Mouse (Mus musculus): Measurements from ENCODE around the gene Spdya. TPM values are rescaled to one million over a fixed set of nuclear protein-coding genes. Genes with fewer than 3 reads are reported as not detected.

Gene Spdya
- polyA plus RNA-seq, 1 experiment = not detected

DNA sequence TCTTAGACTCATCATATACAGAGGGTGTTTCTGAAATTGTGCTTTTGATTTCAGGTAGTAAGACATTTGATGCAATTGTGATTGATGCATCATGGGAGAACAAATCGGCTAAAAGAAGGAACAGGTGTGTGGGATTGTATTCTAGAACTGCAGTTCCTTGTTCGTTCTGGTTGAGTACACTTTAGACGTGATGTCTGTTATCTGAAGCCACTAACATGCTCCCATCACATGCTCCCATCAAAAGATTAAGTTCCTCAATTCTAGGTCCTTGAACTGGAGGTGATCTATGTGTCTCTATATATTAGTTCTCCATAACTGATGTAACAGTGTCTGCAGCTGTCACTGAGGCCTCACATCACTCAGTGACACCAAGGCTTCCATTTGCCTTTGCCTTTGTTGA lies 14.7 kb upstream of the Spdya start:
- Histone ChIP-seq H3K36me3 (ENCODE audit: control insufficient read depth, insufficient read depth, low read length) (no peaks in the 10 kb centered on the region), H3K4me3 (ENCODE audit: low read depth, low read length) (no peak overlapping the region), H3K27me3 (ENCODE audit: control insufficient read depth, insufficient read depth, low read length) (no peaks in the 10 kb centered on the region), H3K27ac (ENCODE audit: insufficient read depth, low read depth, low read length) (no peak overlapping the region), H3K4me1 (ENCODE audit: control insufficient read depth, insufficient read depth, insufficient read length, low read length) (no peaks in the 10 kb centered on the region)
- 63% methylated on average over 3 of the region's 3 CpGs for WGBS
- TF ChIP-seq POLR2A (IDR thresholded peaks at IDR 0.05; ENCODE audit: low read depth, low read length) = no peak
- TF ChIP-seq CTCF (IDR thresholded peaks at IDR 0.05; ENCODE audit: extremely low read depth, insufficient read length, insufficient replicate concordance, low read depth, low read length) = no peak

DNA sequence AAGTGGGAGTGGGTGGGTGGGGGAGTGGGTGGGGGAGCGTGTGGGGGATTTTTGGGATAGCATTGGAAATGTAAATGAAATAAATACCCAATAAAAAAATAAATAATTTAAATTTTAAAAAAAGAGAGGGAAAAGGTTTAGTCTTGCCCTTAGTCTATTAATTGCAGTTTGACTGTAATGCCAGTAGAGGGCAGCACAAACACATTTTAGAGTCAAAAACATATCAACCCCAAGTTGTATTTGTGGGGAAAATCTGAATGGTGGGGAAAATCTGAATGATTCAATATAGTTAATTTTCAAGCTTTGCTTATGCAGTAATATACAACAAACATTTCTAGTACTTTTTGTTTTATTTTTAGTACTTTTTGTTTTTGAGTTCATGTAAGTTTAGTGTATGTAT lies 3.3 kb upstream of the Spdya start:
- H3K27ac ChIP-seq (ENCODE audit: insufficient read depth, low read depth, low read length) = no peak overlapping the region
- 20% methylated on average over 1 of the region's 1 CpGs for WGBS
- no peak overlapping the region for H3K4me3 ChIP-seq (ENCODE audit: low read depth, low read length)
- H3K36me3 ChIP-seq (ENCODE audit: control insufficient read depth, insufficient read depth, low read length) = no peaks in the 10 kb centered on the region
- peaks cover 3% of the 10 kb centered on the region for H3K4me1 ChIP-seq (ENCODE audit: control insufficient read depth, insufficient read depth, insufficient read length, low read length)
- H3K27me3 ChIP-seq (ENCODE audit: control insufficient read depth, insufficient read depth, low read length) = peaks cover 6% of the 10 kb centered on the region
- TF ChIP-seq POLR2A (IDR thresholded peaks at IDR 0.05; ENCODE audit: low read depth, low read length) = no peak
- no peak for TF ChIP-seq CTCF (IDR thresholded peaks at IDR 0.05; ENCODE audit: extremely low read depth, insufficient read length, insufficient replicate concordance, low read depth, low read length)

DNA sequence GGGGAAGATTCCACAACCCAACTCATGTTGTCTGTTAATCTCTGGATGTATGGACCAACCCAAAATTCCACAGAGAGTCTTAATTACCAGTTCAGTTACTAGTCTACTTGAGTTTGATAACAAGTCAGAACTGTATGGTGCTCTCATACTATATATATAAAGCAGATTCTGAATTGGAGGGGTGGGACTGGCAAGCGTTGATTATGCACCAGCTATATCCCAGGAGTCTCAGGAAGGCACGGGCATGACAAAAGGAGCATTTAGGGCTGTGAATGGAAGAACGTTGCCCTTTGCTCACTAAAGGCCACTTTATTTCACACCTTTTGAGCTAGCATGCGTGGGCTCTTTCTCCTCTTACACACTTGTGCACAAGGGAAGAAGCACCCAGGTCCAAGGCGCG lies 511 bp upstream of the Spdya start:
- Histone ChIP-seq H3K4me3 (ENCODE audit: low read depth, low read length) (peak overlapping the region; percentile 87), H3K36me3 (ENCODE audit: control insufficient read depth, insufficient read depth, low read length) (no peaks in the 10 kb centered on the region), H3K27me3 (ENCODE audit: control insufficient read depth, insufficient read depth, low read length) (peaks cover 11% of the 10 kb centered on the region), H3K4me1 (ENCODE audit: control insufficient read depth, insufficient read depth, insufficient read length, low read length) (peaks cover 3% of the 10 kb centered on the region), H3K27ac (ENCODE audit: insufficient read depth, low read depth, low read length) (no peak overlapping the region)
- WGBS = 8% methylated on average over 6 of the region's 6 CpGs
- TF ChIP-seq CTCF (IDR thresholded peaks at IDR 0.05; ENCODE audit: extremely low read depth, insufficient read length, insufficient replicate concordance, low read depth, low read length) (no peak), POLR2A (IDR thresholded peaks at IDR 0.05; ENCODE audit: low read depth, low read length) (no peak)

DNA sequence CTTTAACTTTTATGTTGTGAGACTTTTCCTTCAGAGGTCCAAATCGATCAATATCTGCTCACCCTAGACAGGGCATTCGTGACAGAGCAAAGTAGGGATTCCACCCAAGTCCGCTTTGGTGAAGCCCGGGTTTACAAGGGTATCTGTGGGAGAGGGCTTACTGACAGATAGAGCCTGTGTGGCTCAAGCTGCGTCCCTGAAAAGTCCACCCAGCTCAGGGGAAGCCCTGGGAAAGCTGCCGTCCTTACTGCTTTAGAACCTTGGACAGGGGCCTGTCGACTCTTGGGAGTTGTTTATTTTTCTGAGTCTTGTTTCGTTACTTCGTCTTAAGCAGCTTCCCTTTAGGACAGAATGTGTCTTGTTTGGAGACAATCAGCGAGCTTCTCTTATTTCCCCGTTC lies 1.0 kb downstream of the Spdya start:
- no peak for TF ChIP-seq CTCF (IDR thresholded peaks at IDR 0.05; ENCODE audit: extremely low read depth, insufficient read length, insufficient replicate concordance, low read depth, low read length)
- no peak for TF ChIP-seq POLR2A (IDR thresholded peaks at IDR 0.05; ENCODE audit: low read depth, low read length)
- 11% methylated on average over 11 of the region's 11 CpGs for WGBS
- peaks cover 11% of the 10 kb centered on the region for H3K27me3 ChIP-seq (ENCODE audit: control insufficient read depth, insufficient read depth, low read length)
- peaks cover 3% of the 10 kb centered on the region for H3K4me1 ChIP-seq (ENCODE audit: control insufficient read depth, insufficient read depth, insufficient read length, low read length)
- 0 out of 2 replicates have a peak overlapping the region, but pooled peaks have one; percentile 28 for H3K4me3 ChIP-seq (ENCODE audit: low read depth, low read length)
- no peaks in the 10 kb centered on the region for H3K36me3 ChIP-seq (ENCODE audit: control insufficient read depth, insufficient read depth, low read length)
- no peak overlapping the region for H3K27ac ChIP-seq (ENCODE audit: insufficient read depth, low read depth, low read length)

DNA sequence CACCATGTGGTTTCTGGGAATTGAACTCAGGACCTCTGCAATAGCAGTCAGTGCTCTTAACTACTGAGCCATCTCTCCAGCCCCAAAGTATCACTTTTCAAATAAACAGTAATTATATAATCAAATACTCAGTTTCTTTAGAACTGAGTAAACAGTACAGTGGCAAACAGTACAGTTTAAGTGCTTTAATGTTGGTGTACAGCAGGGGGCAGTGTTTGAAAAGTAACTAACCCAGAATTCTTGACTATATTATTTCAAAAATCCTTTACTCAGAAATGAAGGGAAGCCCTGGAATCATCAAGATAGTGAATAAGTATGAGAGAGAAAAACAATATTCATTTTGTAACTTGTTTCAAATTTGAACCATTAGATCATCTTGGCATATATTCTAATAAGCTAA lies 9.8 kb downstream of the Spdya start:
- Histone ChIP-seq H3K4me1 (ENCODE audit: control insufficient read depth, insufficient read depth, insufficient read length, low read length) (no peaks in the 10 kb centered on the region), H3K27me3 (ENCODE audit: control insufficient read depth, insufficient read depth, low read length) (no peaks in the 10 kb centered on the region)
- no peak for TF ChIP-seq CTCF (IDR thresholded peaks at IDR 0.05; ENCODE audit: extremely low read depth, insufficient read length, insufficient replicate concordance, low read depth, low read length)
- TF ChIP-seq POLR2A (IDR thresholded peaks at IDR 0.05; ENCODE audit: low read depth, low read length) = no peak

DNA sequence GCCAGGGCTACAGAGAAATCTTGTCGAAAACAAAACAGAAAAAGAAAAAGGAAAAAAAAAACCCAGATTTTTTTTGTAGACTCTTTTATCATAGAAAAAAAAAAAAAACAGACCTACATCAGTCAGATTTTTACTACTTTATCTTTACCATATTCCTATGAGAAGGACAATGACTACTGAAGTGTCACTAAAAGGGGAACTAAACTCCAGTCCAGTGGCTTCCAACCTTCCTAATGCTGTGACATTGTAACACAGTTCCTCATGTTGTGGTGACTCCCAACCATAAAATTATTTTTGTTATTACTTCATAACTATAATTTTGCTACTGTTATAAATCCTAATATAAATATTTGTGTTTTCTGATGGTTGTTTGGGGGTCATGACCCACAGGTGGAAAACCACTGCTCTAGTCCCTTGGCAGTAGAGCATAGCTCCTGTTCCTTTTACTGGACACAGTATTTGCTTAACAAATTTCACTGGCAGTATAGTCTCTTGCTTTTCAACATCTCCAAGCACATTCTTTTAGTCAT lies 27.4 kb downstream of the Spdya start:
- Histone ChIP-seq H3K4me3 (ENCODE audit: low read depth, low read length) (no peak overlapping the region), H3K27me3 (ENCODE audit: control insufficient read depth, insufficient read depth, low read length) (no peaks in the 10 kb centered on the region), H3K4me1 (ENCODE audit: control insufficient read depth, insufficient read depth, insufficient read length, low read length) (no peaks in the 10 kb centered on the region), H3K27ac (ENCODE audit: insufficient read depth, low read depth, low read length) (no peak overlapping the region), H3K36me3 (ENCODE audit: control insufficient read depth, insufficient read depth, low read length) (no peaks in the 10 kb centered on the region)
- WGBS = 67% methylated on average over 1 of the region's 1 CpGs
- TF ChIP-seq CTCF (IDR thresholded peaks at IDR 0.05; ENCODE audit: extremely low read depth, insufficient read length, insufficient replicate concordance, low read depth, low read length) (no peak), POLR2A (IDR thresholded peaks at IDR 0.05; ENCODE audit: low read depth, low read length) (no peak)

More for the DNA sequence above, 9.8 kb downstream of the Spdya start:
- Histone ChIP-seq H3K36me3 (ENCODE audit: control insufficient read depth, insufficient read depth, low read length) (no peaks in the 10 kb centered on the region), H3K4me3 (ENCODE audit: low read depth, low read length) (no peak overlapping the region), H3K27ac (ENCODE audit: insufficient read depth, low read depth, low read length) (no peak overlapping the region)

DNA sequence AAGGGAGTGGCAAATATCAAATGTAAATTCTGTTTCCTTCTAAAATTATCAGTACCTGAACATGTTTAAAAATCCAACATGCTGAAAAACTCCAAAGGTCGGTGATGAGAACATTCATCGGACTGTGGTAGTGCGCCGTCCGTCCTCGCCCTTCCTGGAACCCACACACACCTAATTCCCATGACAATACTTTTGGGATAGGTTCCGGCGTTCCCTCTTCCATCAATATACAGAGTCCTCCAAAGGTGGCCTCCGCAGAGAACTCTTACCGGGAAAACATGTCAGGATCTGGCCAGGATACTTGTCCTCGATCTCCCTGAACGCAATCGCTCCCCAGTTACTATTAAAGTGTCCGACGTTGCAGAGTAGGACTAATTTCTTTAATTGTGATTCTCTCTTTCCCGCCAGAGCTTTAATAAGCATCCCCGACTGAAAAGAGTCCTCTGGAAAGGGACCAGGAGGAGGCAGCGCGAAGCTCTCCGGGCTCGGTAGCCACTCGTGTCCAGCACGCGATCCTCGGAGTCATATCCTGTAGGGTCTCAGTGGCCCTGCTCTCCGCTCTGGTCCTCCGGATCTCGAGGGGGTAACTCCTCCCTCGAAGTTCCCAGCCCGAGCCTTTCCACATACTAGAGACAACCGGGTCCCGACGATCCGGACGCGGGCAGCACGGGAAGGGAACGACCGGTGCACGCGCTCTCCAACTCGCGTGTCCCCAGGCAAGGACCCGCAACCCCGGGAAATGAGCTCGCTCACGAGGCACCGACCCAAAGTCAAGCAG lies 46.2 kb downstream of the Spdya start:
- under 1% methylated on average over 48 of the region's 48 CpGs for WGBS
- no peaks in the 10 kb centered on the region for H3K27me3 ChIP-seq (ENCODE audit: control insufficient read depth, insufficient read depth, low read length)
- H3K4me3 ChIP-seq (ENCODE audit: low read depth, low read length) = peak overlapping the region; percentile 96
- H3K4me1 ChIP-seq (ENCODE audit: control insufficient read depth, insufficient read depth, insufficient read length, low read length) = peaks cover 6% of the 10 kb centered on the region; the same call in 1 of the 2 replicates
- no peak for TF ChIP-seq CTCF (IDR thresholded peaks at IDR 0.05; ENCODE audit: extremely low read depth, insufficient read length, insufficient replicate concordance, low read depth, low read length)
- no peak; the same call in 1 of the 2 replicates for TF ChIP-seq POLR2A (IDR thresholded peaks at IDR 0.05; ENCODE audit: low read depth, low read length)
- H3K27ac ChIP-seq (ENCODE audit: insufficient read depth, low read depth, low read length) = peak overlapping the region; percentile 81
- 0 out of 2 replicates have a peak, but pooled peaks cover under 1% of the 10 kb centered on the region for H3K36me3 ChIP-seq (ENCODE audit: control insufficient read depth, insufficient read depth, low read length)
